Mouse (Mus musculus): ENCODE measurements at regions not wholly inside any gene's neighbourhood (a gene's known extent, or its start where the extent isn't known, plus 50 kb on each side); places are given as distances from the start of the nearest gene placed in this dataset.

DNA sequence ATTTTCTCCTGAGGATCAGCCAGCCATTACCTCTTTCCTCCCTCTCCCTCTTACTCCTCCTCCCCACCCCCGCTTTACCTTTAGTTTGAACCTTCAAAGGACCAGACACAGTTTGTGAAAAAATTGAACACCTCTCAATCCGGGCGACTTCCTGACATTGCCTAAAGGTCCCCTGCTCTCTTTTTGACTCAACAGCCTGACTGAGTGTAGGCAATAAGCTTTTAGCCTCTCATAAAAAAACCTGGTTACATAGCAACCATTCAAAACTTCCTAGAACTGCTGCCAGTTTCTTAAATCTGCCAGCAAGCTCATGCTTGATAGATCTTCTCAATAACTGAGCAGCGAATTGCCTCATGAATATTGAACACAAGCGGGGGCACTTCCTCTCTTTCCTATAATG lies 71.7 kb downstream of the Zfp945 start:
- peak; percentile 82 for ATAC-seq

DNA sequence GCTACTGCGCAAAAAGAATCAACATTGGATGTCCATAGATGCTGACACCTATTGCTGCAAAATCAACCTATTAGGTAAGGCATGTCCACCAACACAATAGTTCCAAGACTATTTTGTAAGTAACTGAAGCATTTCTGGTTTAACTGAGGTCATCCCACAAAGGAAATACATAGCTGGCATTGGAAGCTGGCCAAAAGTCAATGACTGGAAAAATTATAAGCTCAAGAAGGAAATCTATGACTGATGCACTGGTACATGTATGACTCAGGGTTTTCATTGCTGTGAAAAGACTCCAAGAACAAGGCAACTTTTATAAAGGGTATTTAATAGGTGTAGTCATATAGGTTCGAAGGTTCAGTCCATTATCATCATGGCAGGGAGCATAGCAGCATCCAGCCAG lies 82.5 kb downstream of the Zfp945 start:
- no peak for ATAC-seq

- ATAC-seq = no peak
Measured at GRCm38 (mm10) chr17:22745736-22746135, 121.2 kb downstream of the Zfp945 start.

- ATAC-seq = peak; percentile 88
Measured at GRCm38 (mm10) chr17:22739581-22740178, 127.3 kb downstream of the Zfp945 start.

DNA sequence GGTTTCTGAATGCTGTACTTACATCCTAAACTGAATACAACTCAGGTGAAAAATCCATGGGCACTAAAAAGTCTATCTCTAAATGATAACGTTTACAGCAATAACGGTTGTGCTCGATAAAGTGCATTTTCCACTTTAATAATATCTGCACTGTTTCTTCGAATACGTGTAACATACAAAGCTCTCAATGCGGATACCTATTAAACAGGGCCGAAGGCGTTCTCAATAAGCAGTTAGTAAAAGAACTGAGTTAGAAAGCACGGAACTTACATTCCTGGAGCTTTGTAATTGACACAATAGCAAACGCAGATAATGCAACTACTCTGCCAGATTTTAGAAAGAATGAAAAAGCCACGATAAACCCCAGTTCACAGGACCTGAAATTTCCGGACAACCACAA lies 127.8 kb downstream of the Zfp945 start:
- peak; percentile 2 for ATAC-seq

- no peak for ATAC-seq
Measured at GRCm38 (mm10) chr17:22736360-22736759, 130.6 kb downstream of the Zfp945 start.
